Mouse (Mus musculus) embryonic facial prominence, embryonic 14.5 days (tissue): ENCODE data around the gene Ldlrad3. TPM values are rescaled to one million over a fixed set of nuclear protein-coding genes. Genes with fewer than 3 reads are reported as not detected.

Experiments
- ATAC-seq: fragments of 200-750 bp; cut with Nextera tagmentation; 2 replicates; pipeline ENCODE4 v1.8.0; 2017; ENCODE audit warnings: low read depth, moderate number of reproducible peaks, moderate TSS enrichment
- DNase-seq: peaks from one replicate; pipeline ENCODE4 v3.0.0-alpha.2; 2015; ENCODE audit warnings: low spot score
- H3K27ac ChIP-seq: fragments of 300-500 bp; sonication (generic); replicated peaks from 2 replicates; pipeline ENCODE4 v1.5.1; 2014; ENCODE audit warnings: low read depth, mild to moderate bottlenecking, low read length, moderate library complexity
- H3K27me3 ChIP-seq: fragments of 300-500 bp; sonication (generic); replicated peaks from 2 replicates; pipeline ENCODE4 v1.6.1; 2014; ENCODE audit warnings: low read length; ENCODE audit not compliant: control insufficient read depth, insufficient read depth
- H3K36me3 ChIP-seq: fragments of 300-500 bp; sonication (generic); 2 replicates; pipeline ENCODE4 v1.6.1; 2014; ENCODE audit warnings: low read length, mixed read lengths; ENCODE audit not compliant: control insufficient read depth, insufficient read depth
- H3K4me1 ChIP-seq: fragments of 300-500 bp; sonication (generic); 2 replicates; pipeline ENCODE4 v1.6.1; 2014; ENCODE audit warnings: antibody characterized with exemption, low read length; ENCODE audit not compliant: control insufficient read depth, insufficient read depth
- H3K4me2 ChIP-seq: fragments of 300-500 bp; sonication (generic); 2 replicates; pipeline ENCODE4 v1.6.1; 2014; ENCODE audit warnings: low read depth, mild to moderate bottlenecking, low read length, moderate library complexity, mixed read lengths
- H3K4me3 ChIP-seq: fragments of 300-500 bp; sonication (generic); 2 replicates; pipeline ENCODE4 v1.5.1; 2014; ENCODE audit warnings: low read depth, mild to moderate bottlenecking, low read length
- H3K9ac ChIP-seq: fragments of 300-500 bp; sonication (generic); 2 replicates; pipeline ENCODE4 v1.6.1; 2014; ENCODE audit warnings: low read depth, mild to moderate bottlenecking, low read length, moderate library complexity, mixed read lengths
- H3K9me3 ChIP-seq: fragments of 300-500 bp; sonication (generic); 2 replicates; pipeline ENCODE4 v1.6.1; 2016; ENCODE audit warnings: low read length; ENCODE audit not compliant: control insufficient read depth
- WGBS: fragments of 180-500 bp; shearing (Covaris S2); extraction: QIAGEN DNeasy Blood & Tissue Kit; methylation state at CpG from one replicate; pipeline ENCODE4 v1.1.7; 2014; 5-methylcytosine and 5-hydroxymethylcytosine counted together
- polyA plus RNA-seq: library from polyadenylated mRNA; unstranded; fragments of >200 nt; fragmentation: Nextera tagmentation; extraction: Ambion mirVana; gene quantifications from 2 replicates; pipeline ENCODE4 v1.2.1, GENCODE M21; 2014

The Ldlrad3 gene
- polyA plus RNA-seq, 1 experiment from 2014 or later: 48.2 TPM

DNA sequence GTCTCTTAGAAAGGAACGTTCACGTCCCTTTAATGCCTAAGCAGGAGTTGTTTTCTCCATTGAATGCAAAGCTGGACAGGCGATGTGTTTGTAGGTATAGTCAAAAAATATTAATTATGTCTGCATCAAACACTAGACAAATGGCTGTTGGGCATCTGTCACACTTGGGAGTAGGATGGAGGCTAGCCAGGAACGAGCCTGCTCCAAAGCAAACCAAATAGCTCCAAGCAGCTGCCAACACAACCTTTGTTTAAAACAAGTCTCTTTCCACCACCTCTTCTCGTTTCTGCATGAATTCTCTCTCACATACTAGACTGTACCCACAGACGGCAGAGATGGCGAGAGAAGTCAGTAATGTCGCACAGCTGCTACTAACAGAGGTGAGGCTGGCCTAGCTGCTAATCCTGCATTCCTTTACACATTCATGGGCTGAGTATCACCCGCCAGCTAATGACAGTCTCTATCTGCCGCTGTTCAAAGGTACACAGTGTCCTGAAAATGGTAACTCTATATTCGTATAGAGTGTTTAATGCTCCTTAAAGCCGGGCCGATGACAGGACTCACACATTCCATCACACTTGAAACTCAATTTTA lies 74.2 kb downstream of the Ldlrad3 start:
- WGBS: 70% methylated on average over 13 of the region's 13 CpGs

DNA sequence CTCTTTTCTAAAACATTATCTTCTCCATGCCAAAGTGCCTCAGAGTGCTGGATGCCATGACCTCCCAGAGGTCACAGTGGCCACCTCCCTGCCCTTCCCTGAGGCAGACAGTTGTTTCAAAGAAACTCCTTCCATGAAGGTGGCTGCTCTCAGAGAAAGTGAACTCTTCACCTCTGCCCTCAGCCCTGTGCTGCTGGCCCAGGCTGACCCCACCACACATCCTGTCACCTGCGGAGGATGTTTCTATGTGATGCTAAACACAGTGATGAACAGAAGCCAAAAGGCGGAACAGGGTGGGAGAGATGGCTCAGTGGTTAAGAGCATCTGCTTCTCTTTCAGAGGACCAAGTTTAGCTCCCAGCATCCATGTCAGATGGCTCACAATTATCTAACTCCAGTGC lies 75.9 kb downstream of the Ldlrad3 start:
- Histone ChIP-seq H3K9me3 (no peaks in the 10 kb centered on the region), H3K4me3 (no peak overlapping the region), H3K27me3 (no peaks in the 10 kb centered on the region), H3K36me3 (0 out of 2 replicates have a peak, but pooled peaks cover 9% of the 10 kb centered on the region), H3K27ac (no peak overlapping the region), H3K9ac (no peak overlapping the region), H3K4me2 (no peak overlapping the region), H3K4me1 (peaks cover 16% of the 10 kb centered on the region)
- no peak for ATAC-seq
- 79% methylated on average over 2 of the region's 2 CpGs for WGBS
- DNase-seq: no peak

More for the DNA sequence above, 74.2 kb downstream of the Ldlrad3 start:
- no peak overlapping the region for H3K4me3 ChIP-seq
- no peak overlapping the region for H3K4me2 ChIP-seq
- DNase-seq (peak; percentile 61), ATAC-seq (peak; percentile 50; the same call in 1 of the 2 replicates)
- no peak overlapping the region for H3K9ac ChIP-seq
- no peak overlapping the region for H3K27ac ChIP-seq
- no peaks in the 10 kb centered on the region for H3K9me3 ChIP-seq
- H3K36me3 ChIP-seq: 0 out of 2 replicates have a peak, but pooled peaks cover 9% of the 10 kb centered on the region
- peaks cover 30% of the 10 kb centered on the region for H3K4me1 ChIP-seq
- H3K27me3 ChIP-seq: no peaks in the 10 kb centered on the region

DNA sequence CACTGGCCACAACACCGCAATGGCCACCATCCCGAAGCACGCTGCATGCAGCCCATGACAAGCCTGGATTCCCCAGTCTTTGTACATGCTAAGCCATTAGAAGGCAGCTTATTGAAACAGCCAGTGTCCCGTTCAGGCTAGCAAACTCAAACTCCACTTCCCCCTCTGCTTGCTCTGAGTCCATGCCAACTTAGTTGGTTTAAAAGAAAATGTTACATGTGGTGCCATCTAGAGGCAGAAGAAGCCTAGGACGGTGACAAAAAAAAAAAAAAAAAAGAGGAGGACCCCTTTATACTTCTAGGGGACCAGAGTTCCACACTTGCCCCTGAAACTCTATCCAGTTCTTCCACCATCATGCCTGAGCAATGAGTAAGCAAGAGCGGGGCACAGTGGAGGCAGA lies 78.9 kb downstream of the Ldlrad3 start:
- H3K27me3 ChIP-seq: no peaks in the 10 kb centered on the region
- no peak overlapping the region for H3K27ac ChIP-seq
- 69% methylated on average over 6 of the region's 6 CpGs for WGBS
- H3K4me1 ChIP-seq: no peaks in the 10 kb centered on the region
- H3K9ac ChIP-seq: no peak overlapping the region
- H3K9me3 ChIP-seq: no peaks in the 10 kb centered on the region
- DNase-seq (peak; percentile 71), ATAC-seq (no peak)
- H3K36me3 ChIP-seq: 0 out of 2 replicates have a peak, but pooled peaks cover 9% of the 10 kb centered on the region
- H3K4me3 ChIP-seq: no peak overlapping the region
- H3K4me2 ChIP-seq: no peak overlapping the region

DNA sequence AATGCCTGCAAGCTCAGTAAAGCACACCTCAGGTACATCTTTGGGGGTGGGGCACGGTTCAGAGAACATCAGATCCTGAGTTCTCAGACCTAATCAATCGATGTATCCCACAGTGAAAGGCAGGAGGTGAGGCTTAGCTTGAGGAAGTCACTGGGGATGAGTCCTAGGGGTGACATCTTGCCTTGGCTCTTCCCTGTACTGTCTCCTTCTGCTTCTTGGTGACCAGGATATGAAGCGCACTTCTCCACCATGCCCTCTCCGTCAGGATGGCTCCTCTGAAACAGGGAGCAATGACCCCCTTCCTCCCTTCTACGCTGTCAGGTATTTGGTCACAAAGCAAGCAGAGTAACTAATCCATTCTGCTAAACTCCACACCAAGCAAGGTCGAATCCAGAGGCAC lies 79.5 kb downstream of the Ldlrad3 start:
- Histone ChIP-seq H3K27me3 (no peaks in the 10 kb centered on the region), H3K4me1 (no peaks in the 10 kb centered on the region), H3K27ac (no peak overlapping the region), H3K36me3 (0 out of 2 replicates have a peak, but pooled peaks cover 9% of the 10 kb centered on the region), H3K9ac (no peak overlapping the region), H3K4me2 (no peak overlapping the region), H3K9me3 (no peaks in the 10 kb centered on the region), H3K4me3 (no peak overlapping the region)
- WGBS: 95% methylated on average over 6 of the region's 6 CpGs
- ATAC-seq (no peak), DNase-seq (no peak)

DNA sequence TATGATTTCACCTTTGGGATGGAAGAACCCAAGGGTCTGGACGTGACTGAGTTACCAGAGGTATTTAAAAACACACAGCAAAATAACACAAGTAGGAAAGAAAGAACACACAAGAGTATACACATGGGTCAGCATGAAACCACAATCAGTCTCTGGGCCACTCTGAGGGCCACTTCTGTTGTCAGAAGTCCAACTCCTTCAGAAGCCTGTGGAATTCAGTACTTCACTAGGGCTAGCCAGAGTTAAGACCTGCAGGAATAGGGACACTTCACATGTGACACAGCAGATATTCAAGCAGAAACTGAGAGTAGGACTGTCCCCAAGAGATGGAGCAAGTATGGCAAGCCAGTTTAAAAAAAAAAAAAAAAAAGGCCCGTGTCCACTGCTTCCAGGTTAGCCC lies 80.7 kb downstream of the Ldlrad3 start:
- no peak overlapping the region for H3K4me3 ChIP-seq
- 94% methylated on average over 2 of the region's 2 CpGs for WGBS
- ATAC-seq (no peak), DNase-seq (no peak)
- H3K4me2 ChIP-seq: no peak overlapping the region
- H3K36me3 ChIP-seq: 0 out of 2 replicates have a peak, but pooled peaks cover 5% of the 10 kb centered on the region
- no peaks in the 10 kb centered on the region for H3K4me1 ChIP-seq
- no peaks in the 10 kb centered on the region for H3K9me3 ChIP-seq
- no peak overlapping the region for H3K27ac ChIP-seq
- no peaks in the 10 kb centered on the region for H3K27me3 ChIP-seq
- no peak overlapping the region for H3K9ac ChIP-seq

DNA sequence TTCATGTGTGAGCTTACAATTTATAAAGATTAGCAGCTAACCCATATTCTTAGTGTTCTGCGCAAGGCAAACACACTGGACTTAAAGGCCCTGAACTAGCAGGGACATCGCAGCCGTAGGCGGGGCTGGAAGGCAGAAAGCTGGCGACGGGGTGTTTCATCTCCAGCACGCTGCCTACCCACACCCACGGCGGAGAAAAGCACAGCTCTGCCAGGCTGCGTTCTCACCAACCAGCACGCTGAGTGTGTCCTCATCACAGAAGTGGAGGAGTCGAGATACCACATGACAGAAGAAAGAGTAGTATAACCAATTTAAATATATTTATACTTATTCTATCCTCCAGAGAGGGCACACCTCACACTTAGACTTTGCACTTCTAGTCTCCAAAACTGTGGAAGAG lies 82.2 kb downstream of the Ldlrad3 start:
- 88% methylated on average over 12 of the region's 12 CpGs for WGBS
- no peaks in the 10 kb centered on the region for H3K9me3 ChIP-seq

DNA sequence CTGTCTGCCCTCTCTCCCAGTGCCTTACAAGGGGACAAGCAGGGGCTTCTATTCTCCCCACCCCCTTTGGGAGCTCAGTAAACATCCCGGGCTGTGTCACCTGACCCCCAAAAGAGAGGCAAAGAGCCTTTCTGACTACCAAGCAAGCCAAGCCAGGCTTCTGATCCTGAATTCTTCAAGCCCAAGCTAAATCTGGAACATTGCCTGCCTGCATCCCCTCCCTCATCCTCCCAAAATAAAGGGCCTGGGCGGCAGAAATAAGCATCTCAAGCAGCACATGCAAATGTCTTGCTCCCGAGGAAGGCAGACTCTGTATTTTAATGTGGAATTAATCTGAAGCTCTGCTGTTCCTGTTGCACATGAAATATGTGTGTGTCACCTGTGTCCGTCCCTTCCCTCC lies 85.7 kb downstream of the Ldlrad3 start:
- Histone ChIP-seq H3K4me2 (no peak overlapping the region), H3K36me3 (no peaks in the 10 kb centered on the region), H3K27ac (no peak overlapping the region), H3K9me3 (no peaks in the 10 kb centered on the region), H3K4me3 (no peak overlapping the region), H3K27me3 (no peaks in the 10 kb centered on the region), H3K9ac (no peak overlapping the region), H3K4me1 (peaks cover 4% of the 10 kb centered on the region; the same call in 1 of the 2 replicates)
- DNase-seq (no peak), ATAC-seq (no peak)
- WGBS: 61% methylated on average over 4 of the region's 4 CpGs

More for the DNA sequence above, 82.2 kb downstream of the Ldlrad3 start:
- Histone ChIP-seq H3K36me3 (no peaks in the 10 kb centered on the region), H3K27ac (no peak overlapping the region), H3K4me3 (no peak overlapping the region), H3K27me3 (no peaks in the 10 kb centered on the region), H3K9ac (no peak overlapping the region), H3K4me2 (no peak overlapping the region), H3K4me1 (no peaks in the 10 kb centered on the region)
- DNase-seq (no peak), ATAC-seq (no peak)

DNA sequence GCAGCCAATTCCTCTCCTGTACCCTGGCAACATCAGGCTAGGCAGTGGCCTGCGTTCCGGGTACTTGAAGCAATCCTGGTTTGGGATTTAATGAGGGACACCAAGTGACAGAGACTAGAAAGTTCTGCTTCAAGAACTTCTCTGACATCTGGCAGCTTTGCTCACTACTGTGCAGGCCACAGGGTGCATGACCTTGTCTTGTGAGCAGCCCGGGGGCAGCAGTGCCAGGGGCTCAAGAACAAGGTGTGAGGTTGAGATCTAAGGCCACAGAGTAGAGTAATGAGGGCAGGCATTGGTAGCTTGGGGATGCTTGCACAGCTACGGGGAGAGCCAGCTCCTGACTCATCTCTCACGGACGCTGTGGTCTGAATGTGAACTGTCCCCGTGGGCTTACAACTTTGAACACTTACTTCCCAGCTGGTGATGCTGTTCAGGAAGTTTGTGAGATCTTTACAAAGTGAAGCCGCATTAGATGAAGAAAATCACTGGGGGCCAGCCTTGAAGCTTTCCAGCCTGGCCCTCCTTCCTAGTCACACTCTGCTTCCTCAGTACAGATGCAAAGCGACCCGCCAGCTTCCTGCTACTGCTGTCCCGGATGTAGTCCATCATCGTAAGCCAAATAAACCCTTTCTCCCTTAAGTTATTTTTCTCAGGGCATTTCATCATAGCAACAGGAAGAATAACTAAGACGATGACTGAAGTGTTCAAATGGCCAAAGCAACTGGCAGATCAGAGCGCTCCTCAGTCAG lies 86.3 kb downstream of the Ldlrad3 start:
- H3K4me1 ChIP-seq: peaks cover 10% of the 10 kb centered on the region
- ATAC-seq (no peak), DNase-seq (no peak)
- H3K36me3 ChIP-seq: no peaks in the 10 kb centered on the region
- H3K27me3 ChIP-seq: no peaks in the 10 kb centered on the region
- H3K9ac ChIP-seq: no peak overlapping the region
- WGBS: 76% methylated on average over 14 of the region's 14 CpGs
- H3K27ac ChIP-seq: no peak overlapping the region
- no peaks in the 10 kb centered on the region for H3K9me3 ChIP-seq
- H3K4me2 ChIP-seq: no peak overlapping the region
- H3K4me3 ChIP-seq: no peak overlapping the region
